ENCODE assay signal across 30 mouse cellular contexts in the genomic region with DNA sequence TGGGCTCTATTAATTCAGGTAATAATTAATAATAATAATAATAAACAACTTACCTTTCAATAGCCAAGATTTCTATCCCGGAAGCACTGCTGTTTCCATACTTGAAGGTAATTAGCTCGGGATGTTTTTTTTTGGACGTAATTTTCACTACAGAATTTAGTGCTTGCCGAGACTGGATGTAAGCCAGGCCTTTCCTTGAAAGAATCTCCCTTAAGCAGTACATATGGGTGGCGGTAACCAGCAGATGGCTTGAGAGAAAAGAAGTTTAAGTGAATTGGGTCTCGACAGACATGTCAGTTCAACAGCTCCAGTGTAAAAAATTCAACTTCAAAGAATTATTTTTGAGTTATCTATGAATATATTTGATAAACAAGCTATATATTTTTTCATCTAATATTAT. TPM values are rescaled to one million over a fixed set of nuclear protein-coding genes. Genes with fewer than 3 reads are reported as not detected.
A peak's percentile ranks its signal among the peaks of the same experiment; 100 is the strongest.
DNase-seq lines count a peak whose midpoint lies in the region; ATAC-seq lines count a peak whose summit lies in the region.
"Had no signal": no experiment of that assay in that cellular context is flagged by ENCODE, and none has a peak within 500 bp of the region (broad histone marks: within the 10 kb centered on the region; RNA-seq: fewer than 3 reads in every experiment).

No protein-coding gene starts in this region.

- H3K4me1 ChIP-seq in forebrain, embryonic 15.5 days = peaks cover 7% of the 10 kb centered on the region; the same call in 1 of the 2 replicates
- H3K4me1 ChIP-seq in forebrain, embryonic 10.5 days = peaks cover 19% of the 10 kb centered on the region
- H3K4me1 ChIP-seq: embryonic facial prominence, embryonic 13.5 days had no signal

- intact Hi-C loops in left cerebral cortex, postnatal 14 days (cut with DNase I) = no loop called here
- intact Hi-C loops in left cerebral cortex, postnatal 4 days (cut with DNase I) = no loop called here

- H3K27me3 ChIP-seq in forebrain, embryonic 15.5 days = no peaks in the 10 kb centered on the region
- no peaks in the 10 kb centered on the region for H3K27me3 ChIP-seq in forebrain, embryonic 10.5 days (ENCODE audit: poor library complexity, severe bottlenecking)
- H3K27me3 ChIP-seq: CH12.LX; embryonic facial prominence, embryonic 13.5 days; heart, embryonic 12.5 days; heart, embryonic 15.5 days; hindbrain, embryonic 13.5 days; intestine, embryonic 15.5 days; Patski had no signal

- no peak for ATAC-seq in forebrain, embryonic 15.5 days (replicated peaks)
- ATAC-seq: hindbrain, embryonic 16.5 days; intestine, embryonic 15.5 days; Patski had no signal

- H3K4me2 ChIP-seq in forebrain, embryonic 15.5 days (replicated peaks) = no peak overlapping the region
- H3K4me2 ChIP-seq: embryonic facial prominence, embryonic 13.5 days; heart, embryonic 12.5 days; heart, embryonic 15.5 days; hindbrain, embryonic 13.5 days; intestine, embryonic 15.5 days had no signal

- H3K27ac ChIP-seq in forebrain, embryonic 15.5 days (replicated peaks) = 0 out of 2 replicates have a peak overlapping the region, but pooled peaks have one; percentile 23
- no peak overlapping the region for H3K27ac ChIP-seq in forebrain, embryonic 10.5 days
- H3K27ac ChIP-seq: embryonic facial prominence, embryonic 10.5 days; embryonic facial prominence, embryonic 13.5 days; heart, embryonic 15.5 days; hindbrain, embryonic 10.5 days; hindbrain, embryonic 13.5 days; intestine, embryonic 15.5 days had no signal

- H3K4me3 ChIP-seq in forebrain, embryonic 15.5 days = no peak overlapping the region
- no peak overlapping the region for H3K4me3 ChIP-seq in forebrain, embryonic 10.5 days
- H3K4me3 ChIP-seq: embryonic facial prominence, embryonic 10.5 days; embryonic facial prominence, embryonic 13.5 days; erythroblast, embryonic 14.5 days; heart, embryonic 12.5 days; heart, embryonic 15.5 days; hindbrain, embryonic 10.5 days; hindbrain, embryonic 13.5 days; intestine, embryonic 15.5 days had no signal

- DNase-seq in forebrain, embryonic 10.5 days (ENCODE audit: extremely low spot score, low spot score) = no peak
- DNase-seq in left cerebral cortex, postnatal 14 days (ENCODE audit: low spot score in 2 of 2) = peak; percentile 24 to 52
- DNase-seq in left cerebral cortex, postnatal 4 days = no peak
- DNase-seq in brain, adult 2 months (ENCODE audit: low read depth, low spot score) = peak; percentile 67
- DNase-seq in brain, embryonic 18.5 days (ENCODE audit: low read depth, low spot score) = peak; percentile 28
- DNase-seq in cerebellum, postnatal 36 days = no peak
- DNase-seq: adrenal gland, postnatal 10 days; adrenal gland, postnatal 36 days; B cell, adult 2 months; cerebellum, adult 18-20 months; cerebellum, adult 9-11 months; cerebellum, postnatal 25 days; embryo, embryonic 11 days; gastrocnemius, postnatal 25 days; heart, adult 18-20 months; heart, postnatal 10 days; heart, postnatal 36 days had no signal

- no peaks in the 10 kb centered on the region for H3K9me3 ChIP-seq in forebrain, embryonic 15.5 days
- H3K9me3 ChIP-seq in forebrain, embryonic 10.5 days = no peaks in the 10 kb centered on the region
- H3K9me3 ChIP-seq: embryonic facial prominence, embryonic 10.5 days; embryonic facial prominence, embryonic 13.5 days; G1E; heart, embryonic 12.5 days; heart, embryonic 15.5 days; hindbrain, embryonic 10.5 days; hindbrain, embryonic 13.5 days; intestine, embryonic 15.5 days had no signal

- WGBS in forebrain, embryonic 15.5 days = 54% methylated on average over 6 of the region's 6 CpGs
- WGBS in forebrain, embryonic 10.5 days = 96% methylated on average over 6 of the region's 6 CpGs

- no peak overlapping the region for H3K9ac ChIP-seq in forebrain, embryonic 15.5 days (replicated peaks)
- H3K9ac ChIP-seq: embryonic facial prominence, embryonic 13.5 days; heart, embryonic 12.5 days; heart, embryonic 15.5 days; hindbrain, embryonic 13.5 days; intestine, embryonic 15.5 days had no signal

- H3K36me3 ChIP-seq in forebrain, embryonic 15.5 days = peaks cover 9% of the 10 kb centered on the region; the same call in 1 of the 2 replicates
- H3K36me3 ChIP-seq in forebrain, embryonic 10.5 days (replicated peaks) = peaks cover 23% of the 10 kb centered on the region

RNA-seq across cellular contexts. Expression of a gene that starts 4.4 kb away (rescaled TPM):
- polyA plus RNA-seq in forebrain, embryonic 15.5 days (2015; fragmentation: Nextera tagmentation; extraction: Ambion mirVana) = 37.7 and 41.1 TPM in 2 replicates
- polyA plus RNA-seq in forebrain, embryonic 10.5 days (2016; fragmentation: Nextera tagmentation; extraction: Ambion mirVana) = 59.1 and 62.6 TPM in 2 replicates
- total RNA-seq in left cerebral cortex, postnatal 14 days (2021) = 10 to 100 TPM; 19.2 to 19.5 TPM
- 10 to 100 TPM; 22.9 to 26.6 TPM for total RNA-seq in left cerebral cortex, postnatal 4 days (2021)

RNA-seq across cellular contexts. Expression of a gene that starts 50.1 kb away (rescaled TPM):
- polyA plus RNA-seq in forebrain, embryonic 15.5 days (2015; fragmentation: Nextera tagmentation; extraction: Ambion mirVana) = 54.3 and 55.9 TPM in 2 replicates
- polyA plus RNA-seq in forebrain, embryonic 10.5 days (2016; fragmentation: Nextera tagmentation; extraction: Ambion mirVana) = 50.2 and 52.2 TPM in 2 replicates
- 100 to 1,000 TPM; 107 to 110 TPM for total RNA-seq in left cerebral cortex, postnatal 14 days (2021)
- 100 to 1,000 TPM; 112 to 113 TPM for total RNA-seq in left cerebral cortex, postnatal 4 days (2021)

RNA-seq across cellular contexts. Expression of a gene that starts 59.7 kb away (rescaled TPM):
- 33.7 and 34.6 TPM in 2 replicates for polyA plus RNA-seq in forebrain, embryonic 15.5 days (2015; fragmentation: Nextera tagmentation; extraction: Ambion mirVana)
- polyA plus RNA-seq in forebrain, embryonic 10.5 days (2016; fragmentation: Nextera tagmentation; extraction: Ambion mirVana) = 18.2 and 18.8 TPM in 2 replicates
- total RNA-seq in left cerebral cortex, postnatal 14 days (2021) = 10 to 100 TPM; 38.8 to 42.4 TPM
- total RNA-seq in left cerebral cortex, postnatal 4 days (2021) = 10 to 100 TPM; 57.0 to 58.5 TPM

Comparison
In these comparisons a context has a peak if more than half of its experiments do, and no peak if none do; other contexts are left out.
1. DNase-seq: peak in left cerebral cortex, postnatal 14 days (2 of 2), brain, adult 2 months (single experiment) and brain, embryonic 18.5 days (single experiment); none in forebrain, embryonic 10.5 days (single experiment), left cerebral cortex, postnatal 4 days (single experiment) and cerebellum, postnatal 36 days (0 of 2).